Comparison of ENCODE assay signal across 8 mouse cellular contexts in genomic region chr4:147953590-147953989, GRCm38 (mm10). TPM values are rescaled to one million over a fixed set of nuclear protein-coding genes. Genes with fewer than 3 reads are reported as not detected.
DNase-seq lines count a peak whose midpoint lies in the region; ATAC-seq and TF ChIP-seq lines count a peak whose summit lies in the region.

No protein-coding gene starts in this region.

- no peak for TF ChIP-seq POLR2A in limb, embryonic 14.5 days (IDR thresholded peaks at IDR 0.05; ENCODE audit: borderline replicate concordance, extremely low read depth, insufficient read depth, insufficient read length)

- no peak for DNase-seq in forebrain, embryonic 11.5 days (ENCODE audit: low spot score)
- peak; percentile 70 for DNase-seq in limb, embryonic 14.5 days (ENCODE audit: low spot score)
- DNase-seq in limb, embryonic 10.5 days (ENCODE audit: low spot score), result no peak
- DNase-seq in layer of hippocampus, adult 9-11 months, result peak; percentile 56
- DNase-seq in retina, postnatal 1 day, result peak; percentile 79
- DNase-seq in spleen, postnatal 14 days (ENCODE audit: low spot score in 2 of 2), result no peak

- H3K4me2 ChIP-seq in forebrain, embryonic 11.5 days (ENCODE audit: low read depth, low read length, severe bottlenecking), result no peak overlapping the region
- H3K4me2 ChIP-seq in forebrain, embryonic 15.5 days (replicated peaks), result no peak overlapping the region
- no peak overlapping the region for H3K4me2 ChIP-seq in limb, embryonic 14.5 days (replicated peaks; ENCODE audit: low read depth, low read length, severe bottlenecking)

- no peak overlapping the region for H3K9ac ChIP-seq in forebrain, embryonic 11.5 days (ENCODE audit: low read length)
- no peak overlapping the region for H3K9ac ChIP-seq in forebrain, embryonic 15.5 days (replicated peaks)
- H3K9ac ChIP-seq in limb, embryonic 14.5 days (ENCODE audit: low read depth, low read length, severe bottlenecking), result no peak overlapping the region

- ATAC-seq in forebrain, embryonic 11.5 days (replicated peaks; ENCODE audit: low FRiP score), result peak; percentile 55; the same call in 1 of the 2 replicates
- ATAC-seq in forebrain, embryonic 15.5 days (replicated peaks), result no peak
- ATAC-seq in limb, embryonic 14.5 days (ENCODE audit: low FRiP score, low read depth), result no peak
- peak; percentile 69 for ATAC-seq in activated CD4-positive, CD25-positive, alpha-beta regulatory T cell, adult 4 months

- H3K4me1 ChIP-seq in forebrain, embryonic 11.5 days (replicated peaks; ENCODE audit: control insufficient read depth, insufficient read depth, low read length), result no peaks in the 10 kb centered on the region
- H3K4me1 ChIP-seq in forebrain, embryonic 15.5 days, result no peaks in the 10 kb centered on the region
- no peaks in the 10 kb centered on the region for H3K4me1 ChIP-seq in limb, embryonic 14.5 days (ENCODE audit: control insufficient read depth, insufficient read depth, low read length)
- H3K4me1 ChIP-seq in limb, embryonic 10.5 days, result no peaks in the 10 kb centered on the region

- no peaks in the 10 kb centered on the region for H3K36me3 ChIP-seq in forebrain, embryonic 11.5 days (ENCODE audit: control insufficient read depth, insufficient read depth, low read length)
- H3K36me3 ChIP-seq in forebrain, embryonic 15.5 days, result peaks cover 3% of the 10 kb centered on the region
- 0 out of 2 replicates have a peak, but pooled peaks cover 2% of the 10 kb centered on the region for H3K36me3 ChIP-seq in limb, embryonic 14.5 days (ENCODE audit: control insufficient read depth, insufficient read depth, low read length)
- peaks cover 9% of the 10 kb centered on the region; the same call in 1 of the 2 replicates for H3K36me3 ChIP-seq in limb, embryonic 10.5 days

- H3K9me3 ChIP-seq in forebrain, embryonic 11.5 days (ENCODE audit: control insufficient read depth, low read length), result no peaks in the 10 kb centered on the region
- no peaks in the 10 kb centered on the region for H3K9me3 ChIP-seq in forebrain, embryonic 15.5 days
- H3K9me3 ChIP-seq in limb, embryonic 14.5 days (ENCODE audit: control insufficient read depth, low read length), result no peaks in the 10 kb centered on the region
- no peaks in the 10 kb centered on the region for H3K9me3 ChIP-seq in limb, embryonic 10.5 days (replicated peaks)

- WGBS in forebrain, embryonic 11.5 days, result 12% methylated on average over 4 of the region's 4 CpGs
- 12% methylated on average over 4 of the region's 4 CpGs for WGBS in forebrain, embryonic 15.5 days
- WGBS in limb, embryonic 14.5 days, result 16% methylated on average over 4 of the region's 4 CpGs
- WGBS in limb, embryonic 10.5 days, result 13% methylated on average over 4 of the region's 4 CpGs

- no peaks in the 10 kb centered on the region for H3K27me3 ChIP-seq in forebrain, embryonic 11.5 days (ENCODE audit: control insufficient read depth, insufficient read depth, low read length)
- no peaks in the 10 kb centered on the region for H3K27me3 ChIP-seq in forebrain, embryonic 15.5 days
- no peaks in the 10 kb centered on the region for H3K27me3 ChIP-seq in limb, embryonic 14.5 days (ENCODE audit: control insufficient read depth, insufficient read depth, low read length)
- no peaks in the 10 kb centered on the region for H3K27me3 ChIP-seq in limb, embryonic 10.5 days (ENCODE audit: low read depth, poor library complexity, severe bottlenecking)

- no peak overlapping the region for H3K4me3 ChIP-seq in forebrain, embryonic 11.5 days (ENCODE audit: low read depth, low read length)
- H3K4me3 ChIP-seq in forebrain, embryonic 15.5 days, result no peak overlapping the region
- no peak overlapping the region for H3K4me3 ChIP-seq in limb, embryonic 14.5 days (replicated peaks; ENCODE audit: low read length)
- H3K4me3 ChIP-seq in limb, embryonic 10.5 days, result no peak overlapping the region

- H3K27ac ChIP-seq in forebrain, embryonic 11.5 days (ENCODE audit: low read depth, low read length), result no peak overlapping the region
- no peak overlapping the region for H3K27ac ChIP-seq in forebrain, embryonic 15.5 days (replicated peaks)
- no peak overlapping the region for H3K27ac ChIP-seq in limb, embryonic 14.5 days (replicated peaks; ENCODE audit: low read depth, low read length)
- H3K27ac ChIP-seq in limb, embryonic 10.5 days, result no peak overlapping the region

RNA-seq across cellular contexts. Expression of gene 2510039O18Rik, which starts 12.9 kb away (rescaled TPM):
- 16.3 and 16.7 TPM in 2 replicates for polyA plus RNA-seq in forebrain, embryonic 11.5 days (2014; fragmentation: Nextera tagmentation; extraction: Ambion mirVana)
- polyA plus RNA-seq in forebrain, embryonic 15.5 days (2015; fragmentation: Nextera tagmentation; extraction: Ambion mirVana), result 13.7 and 13.8 TPM in 2 replicates
- polyA plus RNA-seq in limb, embryonic 14.5 days (2012; rRNA removed), result 63.2 and 88.2 TPM in 2 replicates
- 25.9 and 29.9 TPM in 2 replicates for polyA plus RNA-seq in limb, embryonic 14.5 days (2014; fragmentation: Nextera tagmentation; extraction: Ambion mirVana)
- polyA plus RNA-seq in limb, embryonic 10.5 days (2016; fragmentation: Nextera tagmentation; extraction: Ambion mirVana), result 13.3 and 13.5 TPM in 2 replicates
- 10 to 100 TPM in 1 of 2 experiments, 1 to 10 TPM in 1; 8.9 to 11.4 TPM for polyA plus RNA-seq in activated CD4-positive, CD25-positive, alpha-beta regulatory T cell, adult 4 months (2017; shearing (Covaris generic))

RNA-seq across cellular contexts. Expression of gene Plod1, which starts 17.0 kb away (rescaled TPM):
- 21.6 and 26.6 TPM in 2 replicates for polyA plus RNA-seq in forebrain, embryonic 11.5 days (2014; fragmentation: Nextera tagmentation; extraction: Ambion mirVana)
- 16.1 and 16.4 TPM in 2 replicates for polyA plus RNA-seq in forebrain, embryonic 15.5 days (2015; fragmentation: Nextera tagmentation; extraction: Ambion mirVana)
- 104 and 129 TPM in 2 replicates for polyA plus RNA-seq in limb, embryonic 14.5 days (2012; rRNA removed)
- 93.0 and 103 TPM in 2 replicates for polyA plus RNA-seq in limb, embryonic 14.5 days (2014; fragmentation: Nextera tagmentation; extraction: Ambion mirVana)
- 29.1 and 31.5 TPM in 2 replicates for polyA plus RNA-seq in limb, embryonic 10.5 days (2016; fragmentation: Nextera tagmentation; extraction: Ambion mirVana)
- polyA plus RNA-seq in activated CD4-positive, CD25-positive, alpha-beta regulatory T cell, adult 4 months (2017; shearing (Covaris generic)), result 1 to 10 TPM; 2.8 to 4.0 TPM

RNA-seq across cellular contexts. Expression of gene Nppb, which starts 32.0 kb away (rescaled TPM):
- polyA plus RNA-seq in forebrain, embryonic 11.5 days (2014; fragmentation: Nextera tagmentation; extraction: Ambion mirVana), result not detected in 2 replicates
- not detected in 2 replicates for polyA plus RNA-seq in forebrain, embryonic 15.5 days (2015; fragmentation: Nextera tagmentation; extraction: Ambion mirVana)
- 0.11 TPM in 1 of 2 replicates, not detected in the other for polyA plus RNA-seq in limb, embryonic 14.5 days (2012; rRNA removed)
- 0.44 TPM in 1 of 2 replicates, not detected in the other for polyA plus RNA-seq in limb, embryonic 14.5 days (2014; fragmentation: Nextera tagmentation; extraction: Ambion mirVana)
- not detected in 2 replicates for polyA plus RNA-seq in limb, embryonic 10.5 days (2016; fragmentation: Nextera tagmentation; extraction: Ambion mirVana)
- not detected for polyA plus RNA-seq in activated CD4-positive, CD25-positive, alpha-beta regulatory T cell, adult 4 months (2017; shearing (Covaris generic))

RNA-seq across cellular contexts. Expression of gene Nppa, which starts 46.9 kb away (rescaled TPM):
- polyA plus RNA-seq in forebrain, embryonic 11.5 days (2014; fragmentation: Nextera tagmentation; extraction: Ambion mirVana), result 0.29 TPM in 1 of 2 replicates, not detected in the other
- polyA plus RNA-seq in forebrain, embryonic 15.5 days (2015; fragmentation: Nextera tagmentation; extraction: Ambion mirVana), result 0.76 and 1.6 TPM in 2 replicates
- polyA plus RNA-seq in limb, embryonic 14.5 days (2012; rRNA removed), result 0.33 TPM in 1 of 2 replicates, not detected in the other
- 0.87 and 1.0 TPM in 2 replicates for polyA plus RNA-seq in limb, embryonic 14.5 days (2014; fragmentation: Nextera tagmentation; extraction: Ambion mirVana)
- 2.2 and 7.7 TPM in 2 replicates for polyA plus RNA-seq in limb, embryonic 10.5 days (2016; fragmentation: Nextera tagmentation; extraction: Ambion mirVana)
- polyA plus RNA-seq in activated CD4-positive, CD25-positive, alpha-beta regulatory T cell, adult 4 months (2017; shearing (Covaris generic)), result not detected

RNA-seq across cellular contexts. Expression of gene Mfn2, which starts 49.1 kb away (rescaled TPM):
- polyA plus RNA-seq in forebrain, embryonic 11.5 days (2014; fragmentation: Nextera tagmentation; extraction: Ambion mirVana), result 47.5 and 49.0 TPM in 2 replicates
- polyA plus RNA-seq in forebrain, embryonic 15.5 days (2015; fragmentation: Nextera tagmentation; extraction: Ambion mirVana), result 73.6 and 77.2 TPM in 2 replicates
- 29.6 and 33.4 TPM in 2 replicates for polyA plus RNA-seq in limb, embryonic 14.5 days (2012; rRNA removed)
- 29.8 and 30.2 TPM in 2 replicates for polyA plus RNA-seq in limb, embryonic 14.5 days (2014; fragmentation: Nextera tagmentation; extraction: Ambion mirVana)
- 29.7 and 31.5 TPM in 2 replicates for polyA plus RNA-seq in limb, embryonic 10.5 days (2016; fragmentation: Nextera tagmentation; extraction: Ambion mirVana)
- 10 to 100 TPM; 17.2 to 23.9 TPM for polyA plus RNA-seq in activated CD4-positive, CD25-positive, alpha-beta regulatory T cell, adult 4 months (2017; shearing (Covaris generic))

Comparison
In these comparisons a context has a peak if more than half of its experiments do, and no peak if none do; other contexts are left out.
1. ATAC-seq: peak in forebrain, embryonic 11.5 days (single experiment) and activated CD4-positive, CD25-positive, alpha-beta regulatory T cell, adult 4 months (single experiment); none in forebrain, embryonic 15.5 days (single experiment) and limb, embryonic 14.5 days (single experiment).
2. DNase-seq: peak in limb, embryonic 14.5 days (single experiment), layer of hippocampus, adult 9-11 months (single experiment) and retina, postnatal 1 day (single experiment); none in forebrain, embryonic 11.5 days (single experiment), limb, embryonic 10.5 days (single experiment) and spleen, postnatal 14 days (0 of 2).